Mouse (Mus musculus): Measurements from ENCODE around the gene P2ry12.
A peak's percentile ranks its signal among the peaks of the same experiment; 100 is the strongest.

The P2ry12 gene

GRCm38 (mm10) chr3:59181134-59181533, 81.5 kb downstream of the P2ry12 start:
- DNase-seq = no peak

DNA sequence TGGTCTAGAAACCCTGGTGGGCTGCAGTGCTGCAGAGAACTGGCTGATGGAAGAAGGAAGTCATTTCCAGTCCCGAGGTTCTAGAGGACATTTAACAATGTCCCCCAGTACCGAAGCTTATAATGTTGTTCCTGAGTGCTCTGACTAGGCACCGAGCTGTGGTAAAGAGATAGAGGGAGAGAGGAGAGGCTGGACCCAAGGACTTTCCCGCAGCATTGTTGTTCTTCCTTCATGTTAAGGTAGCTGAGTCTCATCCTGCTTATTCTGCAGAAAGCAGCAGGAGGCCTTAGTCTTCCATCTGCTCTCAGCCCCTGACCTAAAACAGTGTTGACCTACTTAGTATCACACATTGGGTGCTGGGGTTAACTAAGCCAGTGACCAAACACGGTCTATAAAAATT, 85.8 kb downstream of the P2ry12 start:
- DNase-seq = no peak

DNA sequence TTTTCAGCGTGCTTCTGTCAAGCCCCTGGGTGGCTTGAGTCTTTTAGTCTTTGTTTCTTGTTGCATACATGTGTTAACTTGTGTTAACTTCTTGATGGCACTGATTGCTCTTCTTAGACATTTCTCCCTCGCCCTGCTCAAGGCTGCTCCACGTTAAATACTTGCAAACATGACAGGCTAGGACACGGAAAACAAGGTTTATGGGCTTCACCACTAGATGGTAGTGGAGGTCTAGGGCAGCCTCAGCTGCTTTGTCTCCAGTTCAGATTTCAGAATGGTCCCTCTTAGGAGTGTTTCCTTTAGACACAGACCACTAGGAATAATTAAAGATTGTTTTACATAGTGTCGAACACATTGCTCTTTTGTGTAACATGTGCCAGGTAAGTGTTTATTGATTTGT, 87.4 kb downstream of the P2ry12 start:
- peak; percentile 26 for DNase-seq

DNA sequence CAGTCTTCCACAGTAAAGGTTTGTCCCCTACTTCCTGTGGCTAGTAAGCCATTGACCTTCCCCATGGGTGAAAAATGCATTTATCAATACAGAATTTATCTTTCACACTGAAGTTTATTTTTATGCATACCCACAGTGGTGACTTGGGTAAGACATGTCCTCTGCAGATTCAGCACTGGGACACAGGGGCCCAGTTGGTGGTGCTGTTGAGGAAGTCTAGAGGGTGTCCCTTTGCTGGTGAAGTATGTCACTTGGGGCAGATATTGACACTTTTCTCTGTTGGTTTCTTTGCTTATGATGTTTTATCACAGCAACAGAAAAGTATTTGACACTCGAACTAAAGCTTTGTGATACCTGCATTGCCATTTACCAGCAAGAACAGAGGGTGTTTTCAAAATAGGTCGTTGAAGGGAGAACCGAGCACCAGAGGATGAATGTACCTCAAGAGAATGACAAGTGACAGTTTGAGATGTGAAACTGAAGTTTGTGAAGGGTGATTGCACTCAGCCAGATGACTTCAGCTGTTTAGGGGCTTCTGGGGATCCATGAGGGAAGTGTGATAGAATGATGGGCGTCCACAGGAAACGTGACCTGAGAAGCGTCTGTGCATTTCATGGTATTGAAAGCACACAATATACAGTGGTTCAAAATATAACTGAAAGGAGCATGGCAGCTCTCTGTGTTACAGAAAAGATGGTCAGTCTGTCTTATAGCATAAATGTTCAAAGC, 88.1 kb downstream of the P2ry12 start:
- no peak for DNase-seq

DNA sequence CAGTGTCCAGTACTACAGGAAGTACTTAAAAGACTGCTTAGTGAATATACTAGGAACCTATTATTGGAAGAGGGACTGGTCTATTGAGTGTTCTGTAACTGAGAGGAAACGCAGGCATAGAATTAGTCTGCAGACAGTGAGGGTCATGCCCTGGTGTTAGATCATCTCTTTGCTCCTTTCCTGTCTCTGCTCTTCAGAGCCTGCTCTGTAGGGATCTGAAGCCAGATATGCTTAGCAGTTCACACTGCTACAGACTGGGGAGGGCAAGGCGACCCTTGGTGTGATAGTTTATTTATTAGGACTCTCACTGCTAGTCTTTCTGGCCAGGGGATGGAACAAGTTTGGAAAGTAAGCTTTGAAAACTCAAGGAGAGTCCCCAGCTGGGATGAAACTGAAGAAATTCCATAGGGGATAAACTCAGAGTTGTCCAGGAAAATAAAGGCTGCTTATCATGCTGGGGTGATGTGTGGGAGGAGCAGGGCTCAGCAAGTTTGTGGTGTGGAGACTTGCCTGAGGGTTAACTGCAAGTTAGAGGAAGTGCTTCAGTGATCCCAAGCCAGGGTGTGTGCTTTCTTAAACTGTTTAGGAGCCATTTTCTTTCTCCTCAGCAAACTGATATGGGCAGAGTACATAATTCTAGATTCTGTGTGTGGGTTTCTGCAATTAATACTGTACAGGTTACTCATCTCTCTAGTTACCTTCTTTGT, 92.6 kb downstream of the P2ry12 start:
- no peak for DNase-seq

DNA sequence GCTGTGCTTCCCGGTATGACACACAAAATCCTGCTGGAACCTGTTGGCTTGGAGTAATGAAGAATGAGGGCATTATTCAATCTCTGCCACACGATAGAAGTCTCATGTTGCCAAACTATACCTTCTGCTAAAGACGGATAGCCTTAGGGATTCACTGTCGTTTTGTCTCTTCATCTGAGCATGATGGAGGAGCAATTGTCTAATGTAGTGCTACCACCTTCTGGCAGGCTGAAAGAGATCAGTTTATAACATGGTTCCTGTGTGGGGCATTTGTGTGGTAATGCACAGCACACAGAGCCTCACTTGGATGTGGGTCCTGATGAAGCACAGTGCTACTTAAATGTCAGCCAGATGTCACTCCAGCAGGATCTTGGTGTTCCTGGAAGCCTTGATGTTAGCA, 93.5 kb downstream of the P2ry12 start:
- no peak for DNase-seq

DNA sequence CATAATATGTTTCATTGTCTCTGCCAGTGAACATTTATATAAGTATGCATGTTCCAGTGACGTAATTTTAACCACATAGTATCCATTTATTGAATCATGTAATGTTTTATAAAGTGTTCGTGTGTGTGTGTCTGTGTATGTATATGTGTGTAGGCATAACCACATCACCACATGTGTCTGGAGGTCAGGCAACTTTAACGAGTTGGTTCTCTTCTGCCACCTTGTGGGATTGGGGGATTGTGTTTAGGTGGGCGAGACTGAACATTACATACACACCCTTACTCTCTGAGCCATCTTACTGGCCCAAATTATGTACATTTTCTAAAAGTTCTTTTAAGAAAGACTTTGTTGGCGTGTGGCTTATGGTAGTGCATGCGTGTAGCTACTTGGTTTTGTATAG, 94.2 kb downstream of the P2ry12 start:
- no peak for DNase-seq

DNA sequence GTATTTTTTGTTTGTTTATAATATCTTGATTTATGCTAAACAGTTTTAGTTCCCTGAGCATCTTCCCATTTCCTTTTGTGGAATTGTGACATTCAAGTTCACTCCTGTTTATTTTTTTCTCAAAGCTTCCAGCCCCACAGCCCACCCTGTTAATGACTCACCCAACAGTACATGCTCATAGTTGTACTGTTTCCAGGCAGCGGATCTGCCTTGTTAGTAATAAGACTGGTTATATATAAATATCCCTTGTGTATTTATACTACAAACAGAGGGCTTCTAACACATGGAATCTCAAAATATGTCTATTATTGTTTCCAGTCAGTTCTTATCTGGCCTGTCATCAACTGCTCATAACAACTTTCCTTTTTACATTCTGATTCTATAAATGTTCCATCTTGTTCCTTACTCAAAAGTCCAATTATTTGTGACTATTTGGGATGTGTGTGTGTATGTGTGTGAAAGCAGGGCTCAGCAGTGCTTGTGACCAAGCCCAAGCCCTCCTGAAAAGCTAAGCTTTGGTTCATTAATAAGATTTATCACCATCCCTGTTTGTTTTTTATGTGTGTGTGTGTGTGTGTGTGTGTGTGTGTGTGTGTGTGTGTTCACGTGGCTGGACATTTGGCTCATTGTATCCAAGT, 95.1 kb downstream of the P2ry12 start:
- DNase-seq = peak; percentile 63
